Mouse (Mus musculus): ENCODE results near the gene Gm8068.
"Not testable (repeated sequence)": the region's sequence is repeated elsewhere in the genome, so short reads cannot be mapped to it uniquely, and the experiment has no call there.

DNA sequence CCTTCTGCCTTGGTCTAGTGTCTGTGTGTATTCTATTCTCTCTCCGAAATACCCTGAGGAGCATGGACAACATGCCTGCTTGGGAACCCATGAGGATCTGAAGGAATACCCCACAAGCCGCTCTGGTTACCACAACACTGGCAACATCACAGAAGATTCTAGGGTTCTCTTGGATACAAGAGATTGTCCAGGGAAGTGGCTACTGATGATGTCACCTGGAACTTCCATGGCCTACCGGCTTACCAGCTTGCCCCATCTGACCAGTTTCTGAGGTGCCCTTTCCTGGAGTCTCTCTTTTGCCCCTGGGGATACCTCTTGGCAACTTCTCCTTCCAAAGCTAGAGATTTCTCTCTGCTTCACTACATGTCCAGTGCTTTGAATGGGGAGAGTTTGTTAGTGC is at the start of gene Gm8068:
- not testable (repeated sequence) for TF ChIP-seq CEBPB (IDR thresholded peaks at IDR 0.05; ENCODE audit: low read depth); MYOD1 (IDR thresholded peaks at IDR 0.05; ENCODE audit: control insufficient read depth, insufficient read length, low read depth); USF1 (IDR thresholded peaks at IDR 0.05; ENCODE audit: low read depth); CTCF (IDR thresholded peaks at IDR 0.05; ENCODE audit: control insufficient read depth, insufficient read depth, insufficient read length)
